Mouse (Mus musculus): Measurements from ENCODE around the gene Fthl17f. TPM values are rescaled to one million over a fixed set of nuclear protein-coding genes. Genes with fewer than 3 reads are reported as not detected.
A peak's percentile ranks its signal among the peaks of the same experiment; 100 is the strongest.

The Fthl17f gene
- total and polyA plus RNA-seq, 3 experiments: not detected

DNA sequence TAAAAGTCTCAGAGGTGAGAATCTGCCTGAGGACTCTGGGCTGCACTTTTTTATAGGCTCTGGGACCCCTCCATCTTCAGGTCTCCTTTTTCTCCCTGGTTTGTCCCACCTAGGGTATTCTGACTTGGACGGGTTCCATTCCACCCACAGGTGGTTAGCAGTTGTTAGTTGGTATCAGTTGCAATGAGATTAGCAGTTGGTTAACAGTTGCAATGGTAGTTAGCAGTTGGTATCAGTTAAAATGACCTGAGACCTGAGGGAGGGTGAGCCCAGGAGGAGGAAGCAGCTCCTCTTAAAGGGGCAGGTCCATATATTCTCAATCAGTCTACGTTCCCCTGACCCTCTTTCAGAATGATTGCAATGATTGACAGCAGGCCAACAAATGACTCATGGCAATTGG, 47.6 kb downstream of the Fthl17f start:
- Histone ChIP-seq H3K9me3 (replicated peaks; ENCODE audit: insufficient read depth, low read length) (no peaks in the 10 kb centered on the region), H3K4me3 (ENCODE audit: control insufficient read depth in 1 of 2, insufficient read depth in 1 of 2, low read depth in 2 of 2, low read length in 2 of 2) (peak overlapping the region in 1 of 2 experiments; percentile 29; a peak in 1 of 4 replicates), H3K27ac (ENCODE audit: control insufficient read depth, low read depth, low read length) (no peak overlapping the region), H3K79me2 (ENCODE audit: control insufficient read depth, insufficient read depth, low read length, poor library complexity) (no peaks in the 10 kb centered on the region), H3K4me1 (ENCODE audit: control insufficient read depth in 1 of 2, insufficient read depth in 2 of 2, low read length in 2 of 2) (peaks cover 0 to 2% of the 10 kb centered on the region in 2 experiments; a peak in 3 of 4 replicates), H3K27me3 (ENCODE audit: control insufficient read depth in 1 of 2, insufficient read depth in 2 of 2, low read length in 2 of 2) (peaks cover 0 to 8% of the 10 kb centered on the region in 2 experiments; a peak in 2 of 4 replicates), H3K9ac (ENCODE audit: control insufficient read depth, low read depth, low read length, poor library complexity, severe bottlenecking) (no peak overlapping the region), H3K36me3 (ENCODE audit: control insufficient read depth in 1 of 2, insufficient read depth in 2 of 2, low read length in 2 of 2) (no peaks in the 10 kb centered on the region)
- peak; percentile 6 for DNase-seq (ENCODE audit: low read depth, low spot score)
- TF ChIP-seq NELFE (IDR thresholded peaks at IDR 0.05; ENCODE audit: low read depth, low read length) (no peak), TCF12 (IDR thresholded peaks at IDR 0.05; ENCODE audit: low read depth, low read length) (0 out of 2 replicates have a peak, but pooled peaks have one; percentile 17), EP300 (IDR thresholded peaks at IDR 0.05; ENCODE audit: low read depth in 1 of 2, low read length in 2 of 2) (peak in 1 of 2 experiments; percentile 64; a peak in 2 of 4 replicates), CHD2 (IDR thresholded peaks at IDR 0.05; ENCODE audit: low read length) (no peak), MYB (IDR thresholded peaks at IDR 0.05; ENCODE audit: low read depth, low read length) (peak; percentile 89)

Other genes starting within 250 kb of the Fthl17f start
- not detected in 2 replicates for gene Gm6592, start 219.0 kb upstream of the Fthl17f start, total RNA-seq (2012; rRNA removed)
- gene Gm6592, start 219.0 kb upstream of the Fthl17f start, polyA plus RNA-seq (2012; ENCODE audit: insufficient read depth in 1 of 2, insufficient read length in 2 of 2, low read depth in 1 of 2, low replicate concordance in 2 of 2, missing spikeins in 1 of 2): not detected
- gene Gm5751, start 188.8 kb upstream of the Fthl17f start, total RNA-seq (2012; rRNA removed): 1.3 and 2.0 TPM in 2 replicates
- gene Gm5751, start 188.8 kb upstream of the Fthl17f start, polyA plus RNA-seq (2012; ENCODE audit: insufficient read depth in 1 of 2, insufficient read length in 2 of 2, low read depth in 1 of 2, low replicate concordance in 2 of 2, missing spikeins in 1 of 2): 1 to 10 TPM in 1 of 2 experiments, not detected in 1; 2.1 TPM
- not detected in 2 replicates for gene B630019K06Rik, start 170.6 kb upstream of the Fthl17f start, total RNA-seq (2012; rRNA removed)
- gene B630019K06Rik, start 170.6 kb upstream of the Fthl17f start, polyA plus RNA-seq (2012; ENCODE audit: insufficient read depth in 1 of 2, insufficient read length in 2 of 2, low read depth in 1 of 2, low replicate concordance in 2 of 2, missing spikeins in 1 of 2): under 1 TPM in 1 of 2 experiments, not detected in 1; 0.03 TPM
- not detected in 2 replicates for gene Fthl17b, start 100.0 kb upstream of the Fthl17f start, total RNA-seq (2012; rRNA removed)
- gene Fthl17b, start 100.0 kb upstream of the Fthl17f start, polyA plus RNA-seq (2012; ENCODE audit: insufficient read depth in 1 of 2, insufficient read length in 2 of 2, low read depth in 1 of 2, low replicate concordance in 2 of 2, missing spikeins in 1 of 2): not detected
- not detected in 2 replicates for gene Fthl17c, start 86.5 kb upstream of the Fthl17f start, total RNA-seq (2012; rRNA removed)
- not detected for gene Fthl17c, start 86.5 kb upstream of the Fthl17f start, polyA plus RNA-seq (2012; ENCODE audit: insufficient read depth in 1 of 2, insufficient read length in 2 of 2, low read depth in 1 of 2, low replicate concordance in 2 of 2, missing spikeins in 1 of 2)
- gene Fthl17d, start 76.3 kb upstream of the Fthl17f start, total RNA-seq (2012; rRNA removed): not detected in 2 replicates
- not detected for gene Fthl17d, start 76.3 kb upstream of the Fthl17f start, polyA plus RNA-seq (2012; ENCODE audit: insufficient read depth in 1 of 2, insufficient read length in 2 of 2, low read depth in 1 of 2, low replicate concordance in 2 of 2, missing spikeins in 1 of 2)
- not detected in 2 replicates for gene Fthl17e, start 29.5 kb upstream of the Fthl17f start, total RNA-seq (2012; rRNA removed)
- gene Fthl17e, start 29.5 kb upstream of the Fthl17f start, polyA plus RNA-seq (2012; ENCODE audit: insufficient read depth in 1 of 2, insufficient read length in 2 of 2, low read depth in 1 of 2, low replicate concordance in 2 of 2, missing spikeins in 1 of 2): not detected
- gene 4930402K13Rik, start 41.5 kb downstream of the Fthl17f start, total RNA-seq (2012; rRNA removed): not detected in 2 replicates
- gene 4930402K13Rik, start 41.5 kb downstream of the Fthl17f start, polyA plus RNA-seq (2012; ENCODE audit: insufficient read depth in 1 of 2, insufficient read length in 2 of 2, low read depth in 1 of 2, low replicate concordance in 2 of 2, missing spikeins in 1 of 2): not detected
- gene Lancl3, start 136.9 kb downstream of the Fthl17f start, total RNA-seq (2012; rRNA removed): not detected in 2 replicates
- under 1 TPM in 1 of 2 experiments, not detected in 1; 0.03 TPM for gene Lancl3, start 136.9 kb downstream of the Fthl17f start, polyA plus RNA-seq (2012; ENCODE audit: insufficient read depth in 1 of 2, insufficient read length in 2 of 2, low read depth in 1 of 2, low replicate concordance in 2 of 2, missing spikeins in 1 of 2)
- gene Gm14862, start 193.9 kb downstream of the Fthl17f start, total RNA-seq (2012; rRNA removed): not detected in 2 replicates
- not detected for gene Gm14862, start 193.9 kb downstream of the Fthl17f start, polyA plus RNA-seq (2012; ENCODE audit: insufficient read depth in 1 of 2, insufficient read length in 2 of 2, low read depth in 1 of 2, low replicate concordance in 2 of 2, missing spikeins in 1 of 2)
- gene Xk, start 209.7 kb downstream of the Fthl17f start, total RNA-seq (2012; rRNA removed): 10.7 and 11.1 TPM in 2 replicates
- 10 to 100 TPM in 1 of 2 experiments, not detected in 1; 36.6 TPM for gene Xk, start 209.7 kb downstream of the Fthl17f start, polyA plus RNA-seq (2012; ENCODE audit: insufficient read depth in 1 of 2, insufficient read length in 2 of 2, low read depth in 1 of 2, low replicate concordance in 2 of 2, missing spikeins in 1 of 2)
- gene H2al1m, start 220.7 kb downstream of the Fthl17f start, total RNA-seq (2012; rRNA removed): 0.85 and 1.1 TPM in 2 replicates
- gene H2al1m, start 220.7 kb downstream of the Fthl17f start, polyA plus RNA-seq (2012; ENCODE audit: insufficient read depth in 1 of 2, insufficient read length in 2 of 2, low read depth in 1 of 2, low replicate concordance in 2 of 2, missing spikeins in 1 of 2): 1 to 10 TPM in 1 of 2 experiments, not detected in 1; 3.5 TPM

All from MEL (cell line).